ENCODE assay signal across 26 mouse cellular contexts in genomic region chr9:102371936-102372335, GRCm38 (mm10). TPM values are rescaled to one million over a fixed set of nuclear protein-coding genes. Genes with fewer than 3 reads are reported as not detected.
DNase-seq lines count a peak whose midpoint lies in the region; ATAC-seq lines count a peak whose summit lies in the region.
"Had no signal": no experiment of that assay in that cellular context is flagged by ENCODE, and none has a peak within 500 bp of the region (broad histone marks: within the 10 kb centered on the region; RNA-seq: fewer than 3 reads in every experiment).

No protein-coding gene starts in this region.

- H3K4me3 ChIP-seq in embryonic facial prominence, embryonic 12.5 days, result no peak overlapping the region
- H3K4me3 ChIP-seq in embryonic facial prominence, embryonic 10.5 days, result no peak overlapping the region
- H3K4me3 ChIP-seq in forebrain, embryonic 11.5 days (ENCODE audit: low read depth, low read length), result no peak overlapping the region
- H3K4me3 ChIP-seq in forebrain, embryonic 16.5 days (replicated peaks; ENCODE audit: low read length), result no peak overlapping the region
- no peak overlapping the region for H3K4me3 ChIP-seq in heart, embryonic 10.5 days
- no peak overlapping the region for H3K4me3 ChIP-seq in embryonic facial prominence, embryonic 13.5 days
- H3K4me3 ChIP-seq: embryonic facial prominence, embryonic 15.5 days; erythroblast, embryonic 14.5 days had no signal

- H3K27ac ChIP-seq in embryonic facial prominence, embryonic 12.5 days, result peak overlapping the region; percentile 30; the same call in 1 of the 2 replicates
- H3K27ac ChIP-seq in embryonic facial prominence, embryonic 10.5 days (replicated peaks), result no peak overlapping the region
- H3K27ac ChIP-seq in forebrain, embryonic 11.5 days (ENCODE audit: low read depth, low read length), result no peak overlapping the region
- no peak overlapping the region for H3K27ac ChIP-seq in forebrain, embryonic 16.5 days (ENCODE audit: low read length)
- no peak overlapping the region for H3K27ac ChIP-seq in heart, embryonic 10.5 days
- H3K27ac ChIP-seq in embryonic facial prominence, embryonic 13.5 days, result peak overlapping the region; percentile 65
- H3K27ac ChIP-seq: embryonic facial prominence, embryonic 15.5 days had no signal

- DNase-seq in embryonic facial prominence, embryonic 10.5 days (ENCODE audit: low spot score), result no peak
- DNase-seq in forebrain, embryonic 11.5 days (ENCODE audit: low spot score), result peak; percentile 43
- DNase-seq in heart, embryonic 10.5 days (ENCODE audit: low spot score), result peak; percentile 64
- no peak for DNase-seq in heart, adult 9 months (ENCODE audit: low spot score in 2 of 2)
- DNase-seq: adrenal gland, adult 8-10 months; adrenal gland, postnatal 14 days; adrenal gland, postnatal 36 days; B cell, adult 2 months; cerebellum, adult 11-12 months; cerebellum, adult 2 months; cerebellum, adult 9-10 months; cerebellum, postnatal 10 days; cerebellum, postnatal 25 days; forebrain, postnatal 0 days had no signal

- peaks cover 6% of the 10 kb centered on the region; the same call in 1 of the 2 replicates for H3K4me1 ChIP-seq in embryonic facial prominence, embryonic 12.5 days
- H3K4me1 ChIP-seq in embryonic facial prominence, embryonic 10.5 days, result 0 out of 2 replicates have a peak, but pooled peaks cover 3% of the 10 kb centered on the region
- H3K4me1 ChIP-seq in forebrain, embryonic 11.5 days (replicated peaks; ENCODE audit: control insufficient read depth, insufficient read depth, low read length), result no peaks in the 10 kb centered on the region
- H3K4me1 ChIP-seq in forebrain, embryonic 16.5 days (replicated peaks; ENCODE audit: control insufficient read depth, insufficient read depth, low read length), result no peaks in the 10 kb centered on the region
- H3K4me1 ChIP-seq in heart, embryonic 10.5 days, result no peaks in the 10 kb centered on the region
- H3K4me1 ChIP-seq in embryonic facial prominence, embryonic 13.5 days, result peaks cover 15% of the 10 kb centered on the region
- H3K4me1 ChIP-seq: embryonic facial prominence, embryonic 15.5 days had no signal

- no peak for ATAC-seq in embryonic facial prominence, embryonic 12.5 days (ENCODE audit: insufficient number of reproducible peaks, insufficient read depth, low FRiP score, low TSS enrichment)
- ATAC-seq in forebrain, embryonic 11.5 days (replicated peaks; ENCODE audit: low FRiP score), result no peak
- no peak for ATAC-seq in forebrain, embryonic 16.5 days
- no peak for ATAC-seq in embryonic facial prominence, embryonic 13.5 days (ENCODE audit: insufficient number of reproducible peaks, insufficient read depth, low FRiP score, low TSS enrichment, low read depth)
- no peak for ATAC-seq in erythroid progenitor cell, adult 5-6 weeks (replicated peaks; ENCODE audit: low FRiP score, poor library complexity, severe bottlenecking)
- ATAC-seq: activated CD4-positive, CD25-positive, alpha-beta regulatory T cell, adult 4 months; CD4-positive, CD25-positive, alpha-beta regulatory T cell, adult 4 months; forebrain, embryonic 14.5 days; forebrain, postnatal 0 days; Patski had no signal

- WGBS in embryonic facial prominence, embryonic 12.5 days, result 89% methylated on average over 3 of the region's 3 CpGs
- WGBS in embryonic facial prominence, embryonic 10.5 days, result 88% methylated on average over 3 of the region's 3 CpGs
- 90% methylated on average over 3 of the region's 3 CpGs for WGBS in forebrain, embryonic 11.5 days
- 69% methylated on average over 3 of the region's 3 CpGs for WGBS in forebrain, embryonic 16.5 days
- 77% methylated on average over 3 of the region's 3 CpGs for WGBS in heart, embryonic 10.5 days
- 76% methylated on average over 3 of the region's 3 CpGs for WGBS in embryonic facial prominence, embryonic 13.5 days

- H3K27me3 ChIP-seq in embryonic facial prominence, embryonic 12.5 days, result no peaks in the 10 kb centered on the region
- H3K27me3 ChIP-seq in embryonic facial prominence, embryonic 10.5 days (replicated peaks; ENCODE audit: low read depth, poor library complexity, severe bottlenecking), result no peaks in the 10 kb centered on the region
- H3K27me3 ChIP-seq in forebrain, embryonic 11.5 days (ENCODE audit: control insufficient read depth, insufficient read depth, low read length), result no peaks in the 10 kb centered on the region
- H3K27me3 ChIP-seq in forebrain, embryonic 16.5 days (replicated peaks; ENCODE audit: control insufficient read depth, insufficient read depth, low read length), result no peaks in the 10 kb centered on the region
- no peaks in the 10 kb centered on the region for H3K27me3 ChIP-seq in heart, embryonic 10.5 days (ENCODE audit: insufficient read depth, poor library complexity, severe bottlenecking)
- no peaks in the 10 kb centered on the region for H3K27me3 ChIP-seq in embryonic facial prominence, embryonic 13.5 days
- H3K27me3 ChIP-seq: CH12.LX; embryonic facial prominence, embryonic 15.5 days had no signal

- no peaks in the 10 kb centered on the region for H3K36me3 ChIP-seq in embryonic facial prominence, embryonic 12.5 days
- H3K36me3 ChIP-seq in embryonic facial prominence, embryonic 10.5 days (replicated peaks), result no peaks in the 10 kb centered on the region
- H3K36me3 ChIP-seq in forebrain, embryonic 11.5 days (ENCODE audit: control insufficient read depth, insufficient read depth, low read length), result no peaks in the 10 kb centered on the region
- H3K36me3 ChIP-seq in forebrain, embryonic 16.5 days (ENCODE audit: control insufficient read depth, insufficient read depth), result no peaks in the 10 kb centered on the region
- no peaks in the 10 kb centered on the region for H3K36me3 ChIP-seq in heart, embryonic 10.5 days
- H3K36me3 ChIP-seq in embryonic facial prominence, embryonic 13.5 days, result no peaks in the 10 kb centered on the region
- H3K36me3 ChIP-seq: embryonic facial prominence, embryonic 15.5 days; G1E had no signal

- H3K9me3 ChIP-seq in embryonic facial prominence, embryonic 12.5 days, result no peaks in the 10 kb centered on the region
- H3K9me3 ChIP-seq in embryonic facial prominence, embryonic 10.5 days, result no peaks in the 10 kb centered on the region
- H3K9me3 ChIP-seq in forebrain, embryonic 11.5 days (ENCODE audit: control insufficient read depth, low read length), result no peaks in the 10 kb centered on the region
- H3K9me3 ChIP-seq in forebrain, embryonic 16.5 days (ENCODE audit: control insufficient read depth, low read length), result no peaks in the 10 kb centered on the region
- H3K9me3 ChIP-seq in heart, embryonic 10.5 days, result no peaks in the 10 kb centered on the region
- H3K9me3 ChIP-seq in embryonic facial prominence, embryonic 13.5 days, result no peaks in the 10 kb centered on the region
- H3K9me3 ChIP-seq: embryonic facial prominence, embryonic 15.5 days had no signal

- no peak overlapping the region for H3K9ac ChIP-seq in embryonic facial prominence, embryonic 12.5 days
- H3K9ac ChIP-seq in forebrain, embryonic 11.5 days (ENCODE audit: low read length), result no peak overlapping the region
- H3K9ac ChIP-seq in forebrain, embryonic 16.5 days (replicated peaks; ENCODE audit: low read depth, low read length), result no peak overlapping the region
- H3K9ac ChIP-seq in embryonic facial prominence, embryonic 13.5 days, result no peak overlapping the region
- H3K9ac ChIP-seq: embryonic facial prominence, embryonic 15.5 days; forebrain, postnatal 0 days had no signal

- no peak overlapping the region for H3K4me2 ChIP-seq in embryonic facial prominence, embryonic 12.5 days (replicated peaks)
- H3K4me2 ChIP-seq in forebrain, embryonic 11.5 days (ENCODE audit: low read depth, low read length, severe bottlenecking), result no peak overlapping the region
- H3K4me2 ChIP-seq in forebrain, embryonic 16.5 days (ENCODE audit: low read length), result no peak overlapping the region
- no peak overlapping the region for H3K4me2 ChIP-seq in embryonic facial prominence, embryonic 13.5 days
- H3K4me2 ChIP-seq: embryonic facial prominence, embryonic 15.5 days had no signal

RNA-seq across cellular contexts. Expression of gene Ephb1, which starts 17.4 kb away (rescaled TPM):
- polyA plus RNA-seq in embryonic facial prominence, embryonic 12.5 days (2016; fragmentation: Nextera tagmentation; extraction: Ambion mirVana), result 6.0 and 6.5 TPM in 2 replicates
- polyA plus RNA-seq in embryonic facial prominence, embryonic 10.5 days (2016; fragmentation: Nextera tagmentation; extraction: Ambion mirVana), result 4.7 and 6.1 TPM in 2 replicates
- polyA plus RNA-seq in forebrain, embryonic 11.5 days (2014; fragmentation: Nextera tagmentation; extraction: Ambion mirVana), result 19.8 and 19.9 TPM in 2 replicates
- 45.4 and 48.8 TPM in 2 replicates for polyA plus RNA-seq in forebrain, embryonic 16.5 days (2015; fragmentation: Nextera tagmentation; extraction: Ambion mirVana)
- 0.52 and 1.3 TPM in 2 replicates for polyA plus RNA-seq in heart, embryonic 10.5 days (2016; fragmentation: Nextera tagmentation; extraction: Ambion mirVana)
- 5.2 and 7.0 TPM in 2 replicates for polyA plus RNA-seq in embryonic facial prominence, embryonic 13.5 days (2015; fragmentation: Nextera tagmentation; extraction: Ambion mirVana)
- total RNA-seq in erythroid progenitor cell, adult 5-6 weeks (2015; ENCODE audit: low replicate concordance), result not detected in 2 replicates
- total RNA-seq in erythroid progenitor cell, adult 5-6 weeks (2017; ENCODE audit: low replicate concordance), result 0.90 TPM in 1 of 2 replicates, not detected in the other
- total RNA-seq: CH12.LX had no signal
- polyA plus RNA-seq: activated CD4-positive, CD25-positive, alpha-beta regulatory T cell, adult 4 months; CD4-positive, CD25-positive, alpha-beta regulatory T cell, adult 4 months; erythroblast, embryonic 14.5 days; G1E had no signal

Comparison
In these comparisons a context has a peak if more than half of its experiments do, and no peak if none do; other contexts are left out.
1. H3K27ac ChIP-seq: peak in embryonic facial prominence, embryonic 12.5 days (single experiment) and embryonic facial prominence, embryonic 13.5 days (single experiment); none in embryonic facial prominence, embryonic 10.5 days (single experiment), forebrain, embryonic 11.5 days (single experiment), forebrain, embryonic 16.5 days (single experiment) and heart, embryonic 10.5 days (single experiment).
2. DNase-seq: peak in forebrain, embryonic 11.5 days (single experiment) and heart, embryonic 10.5 days (single experiment); none in embryonic facial prominence, embryonic 10.5 days (single experiment) and heart, adult 9 months (0 of 2).